Mouse (Mus musculus) CD4-positive, CD25-positive, alpha-beta regulatory T cell, adult 9 weeks (primary cell): ENCODE data around the gene Zeb2. TPM values are rescaled to one million over a fixed set of nuclear protein-coding genes. Genes with fewer than 3 reads are reported as not detected.

Experiments used
- polyA plus RNA-seq: library from polyadenylated mRNA; unstranded; fragments of 100-300 nt; shearing (Covaris generic); gene quantifications from one replicate; pipeline ENCODE4 v1.2.1, GENCODE M21; 2017

Zeb2 gene
- polyA plus RNA-seq = 1.5 TPM

GRCm38 (mm10) chr2:45117087-45117561 is at the start of gene Zeb2:
Gene Zeb2 (minus strand): TSS chr2:45117395.

Other genes with a start within 250 kb of the Zeb2 start
- 17.7 TPM for gene Gtdc1, start 189.7 kb downstream of the Zeb2 start, polyA plus RNA-seq